Mouse (Mus musculus) brown adipose tissue, adult 24 weeks (tissue): ENCODE measurements around the gene Sumf1. TPM values are rescaled to one million over a fixed set of nuclear protein-coding genes. Genes with fewer than 3 reads are reported as not detected.

Experiments used
- H3K27ac ChIP-seq: fragments of 200-500 bp; replicated peaks from 2 replicates; pipeline ENCODE4 v1.5.1; 2012; ENCODE audit warnings: low read depth, mild to moderate bottlenecking, low read length
- H3K4me1 ChIP-seq: fragments of 200-500 bp; 2 replicates; pipeline ENCODE4 v1.6.1; 2012; ENCODE audit warnings: low read length, mixed read lengths; ENCODE audit not compliant: control insufficient read depth, insufficient read depth, insufficient read length
- H3K4me3 ChIP-seq: fragments of 200-500 bp; 2 replicates; pipeline ENCODE4 v1.5.1; 2012; ENCODE audit warnings: low read depth, mild to moderate bottlenecking, low read length, moderate library complexity; ENCODE audit not compliant: insufficient read depth
- polyA plus RNA-seq: library from polyadenylated mRNA; stranded (reverse); fragments of >200 nt; gene quantifications from 2 replicates; pipeline ENCODE4 v1.2.4, GENCODE M21; 2012; ENCODE audit not compliant: missing spikeins, insufficient read depth, insufficient read length

The Sumf1 gene
- polyA plus RNA-seq, 1 experiment, result 17.9 TPM

DNA sequence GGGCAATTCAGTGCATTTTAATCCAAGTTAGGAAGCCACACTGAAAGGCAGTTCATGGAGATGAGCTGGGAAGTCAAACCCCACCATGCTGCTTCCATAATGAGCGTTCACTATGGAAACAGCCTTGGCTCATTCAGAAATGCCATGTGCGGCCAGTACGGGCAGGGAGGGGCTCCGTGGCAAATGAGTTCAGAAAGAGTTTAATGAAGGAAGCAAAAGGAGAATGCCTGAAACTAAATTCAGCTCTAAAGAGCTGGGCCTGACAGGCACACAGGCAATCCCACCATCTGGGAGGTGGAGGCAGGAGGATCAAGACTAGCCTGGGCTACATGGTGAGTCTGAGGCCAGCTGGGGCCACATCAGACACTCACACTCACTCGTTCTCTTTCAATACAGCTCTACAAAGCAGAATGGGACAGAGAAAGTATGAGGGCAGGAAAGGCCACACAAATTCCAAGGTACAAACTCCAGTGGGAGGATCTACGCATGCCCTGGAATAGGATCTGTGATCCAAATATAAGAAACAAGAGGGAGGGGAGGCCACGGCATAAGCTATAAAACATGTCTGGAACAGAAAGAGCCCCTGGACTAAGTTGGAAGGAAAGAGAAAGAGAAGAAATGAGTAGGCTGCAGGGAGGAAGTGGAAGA lies 39.3 kb downstream of the Sumf1 start:
- no peaks in the 10 kb centered on the region for H3K4me1 ChIP-seq
- H3K4me3 ChIP-seq, result no peak overlapping the region
- no peak overlapping the region for H3K27ac ChIP-seq

- no peaks in the 10 kb centered on the region for H3K4me1 ChIP-seq
- H3K4me3 ChIP-seq, result no peak overlapping the region
- no peak overlapping the region for H3K27ac ChIP-seq
Observed at GRCm38 (mm10) chr6:108145241-108145640, 40.1 kb downstream of the Sumf1 start.

DNA sequence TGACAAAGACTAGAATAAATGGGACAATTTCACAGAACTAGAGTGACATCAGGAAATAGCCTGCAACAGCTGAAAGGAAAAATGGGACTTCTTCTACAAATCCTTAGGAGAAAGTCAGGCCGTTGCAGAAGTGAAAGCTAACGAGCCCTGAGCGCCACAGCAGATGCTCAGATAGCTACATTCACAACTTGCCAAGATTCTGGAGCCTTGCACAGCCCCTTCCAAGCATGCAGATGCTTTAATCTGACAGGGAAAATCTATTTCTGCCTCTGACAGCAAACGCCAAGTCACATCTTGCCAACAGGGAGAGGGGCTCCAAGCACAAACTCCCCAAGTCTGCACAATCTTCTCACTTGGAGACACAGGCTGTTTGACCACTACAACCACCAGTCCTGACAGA lies 42.6 kb downstream of the Sumf1 start:
- no peaks in the 10 kb centered on the region for H3K4me1 ChIP-seq
- no peak overlapping the region for H3K4me3 ChIP-seq
- H3K27ac ChIP-seq, result no peak overlapping the region

DNA sequence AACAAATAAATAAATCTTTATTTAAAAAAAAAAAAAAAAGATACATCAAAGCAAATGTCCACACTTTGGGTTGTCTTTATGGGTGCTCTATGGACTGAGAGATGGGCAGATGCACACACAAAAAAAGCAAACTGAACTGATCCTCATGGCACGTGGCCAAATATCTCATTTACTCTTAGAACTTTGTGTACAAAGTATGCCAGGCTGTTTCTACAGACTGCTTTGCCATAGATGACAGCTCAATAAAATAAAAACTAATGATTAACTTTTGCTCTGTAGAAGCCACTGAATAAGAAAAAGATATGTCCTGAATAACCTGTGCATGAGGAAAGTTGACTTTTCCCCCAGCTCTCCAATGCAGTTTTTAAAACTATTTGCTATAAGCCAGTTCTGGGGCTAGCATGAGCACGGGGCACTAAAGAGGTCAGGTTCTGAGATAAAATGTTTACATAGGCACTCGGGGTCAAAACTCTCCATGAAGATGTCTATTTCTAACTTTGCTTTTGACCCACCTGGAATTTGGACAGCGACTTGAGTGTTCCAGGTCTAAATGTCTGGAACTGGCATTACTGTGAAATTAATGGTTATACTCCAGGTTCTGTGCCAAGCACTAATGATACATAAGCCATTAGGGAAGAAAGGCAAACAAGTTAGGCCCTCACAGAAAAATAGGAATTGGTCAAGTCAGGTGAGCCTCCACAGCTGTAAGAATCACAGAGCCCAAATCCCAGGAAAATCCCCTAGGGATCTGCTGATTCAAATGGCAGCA lies 44.5 kb downstream of the Sumf1 start:
- Histone ChIP-seq H3K4me1 (no peaks in the 10 kb centered on the region), H3K27ac (no peak overlapping the region), H3K4me3 (no peak overlapping the region)

DNA sequence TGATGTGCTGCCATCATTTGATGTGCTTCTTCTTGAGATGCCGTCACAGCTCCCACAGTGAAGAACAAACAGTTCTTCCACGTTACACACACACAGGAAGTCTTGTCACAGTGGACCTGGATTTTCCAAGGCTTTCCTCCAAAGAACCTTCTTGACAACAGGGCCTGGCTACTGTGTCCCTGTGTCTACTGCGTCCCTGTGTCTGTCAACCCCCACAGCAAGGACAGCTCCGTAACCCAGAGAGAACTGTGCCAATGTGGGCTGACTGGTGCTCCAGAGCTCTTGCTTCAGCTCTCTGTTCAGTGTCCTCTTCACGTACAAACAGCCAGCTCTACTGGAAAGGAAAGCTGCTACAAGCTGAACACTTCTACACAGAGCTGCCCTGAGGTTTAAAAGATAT lies 48.4 kb downstream of the Sumf1 start:
- H3K27ac ChIP-seq, result no peak overlapping the region
- H3K4me1 ChIP-seq, result no peaks in the 10 kb centered on the region
- H3K4me3 ChIP-seq, result no peak overlapping the region

DNA sequence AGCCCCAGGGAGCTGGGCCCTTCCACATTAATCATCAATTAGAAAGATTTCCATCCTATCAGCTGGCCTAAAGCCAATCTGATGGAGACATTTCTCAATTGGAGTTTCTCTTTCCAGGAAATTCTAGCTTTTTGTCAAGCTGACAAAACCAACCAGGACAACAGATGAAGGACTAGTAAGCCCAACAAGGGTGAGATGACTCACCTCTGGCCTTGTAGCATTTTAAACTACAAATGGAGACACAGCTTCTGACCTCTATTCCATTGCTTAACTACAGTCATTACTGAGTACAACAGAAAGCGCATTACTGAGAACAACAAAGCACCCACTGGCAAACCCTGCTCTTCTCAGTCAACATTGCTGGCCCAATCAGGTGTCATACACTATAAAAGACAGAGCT lies 49.1 kb downstream of the Sumf1 start:
- Histone ChIP-seq H3K4me3 (no peak overlapping the region), H3K4me1 (no peaks in the 10 kb centered on the region), H3K27ac (no peak overlapping the region)

GRCm38 (mm10) chr6:108132268-108132935 lies 53.0 kb downstream of the Sumf1 start:
- Histone ChIP-seq H3K4me1 (no peaks in the 10 kb centered on the region), H3K27ac (no peak overlapping the region), H3K4me3 (no peak overlapping the region)

DNA sequence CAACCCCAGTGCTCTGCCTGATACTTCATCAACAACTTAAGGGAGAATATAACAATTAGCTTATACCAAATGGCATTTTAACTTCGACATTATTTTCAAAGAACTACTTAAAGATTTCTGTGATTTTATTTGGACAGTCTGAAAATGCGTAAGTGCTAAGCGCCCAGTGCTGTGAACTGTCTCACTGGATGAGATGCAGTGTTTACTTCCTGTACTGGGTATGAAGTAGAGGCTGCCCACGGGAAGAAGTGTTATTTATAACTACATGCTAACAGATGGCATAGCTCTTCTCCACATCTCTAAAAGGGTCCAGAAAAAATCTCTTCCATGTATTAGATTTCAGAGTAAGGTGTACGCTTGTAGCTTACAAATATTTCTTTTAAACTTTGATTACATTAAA lies 54.7 kb downstream of the Sumf1 start:
- peaks cover 4% of the 10 kb centered on the region; the same call in 1 of the 2 replicates for H3K4me1 ChIP-seq
- H3K4me3 ChIP-seq, result no peak overlapping the region
- no peak overlapping the region for H3K27ac ChIP-seq

DNA sequence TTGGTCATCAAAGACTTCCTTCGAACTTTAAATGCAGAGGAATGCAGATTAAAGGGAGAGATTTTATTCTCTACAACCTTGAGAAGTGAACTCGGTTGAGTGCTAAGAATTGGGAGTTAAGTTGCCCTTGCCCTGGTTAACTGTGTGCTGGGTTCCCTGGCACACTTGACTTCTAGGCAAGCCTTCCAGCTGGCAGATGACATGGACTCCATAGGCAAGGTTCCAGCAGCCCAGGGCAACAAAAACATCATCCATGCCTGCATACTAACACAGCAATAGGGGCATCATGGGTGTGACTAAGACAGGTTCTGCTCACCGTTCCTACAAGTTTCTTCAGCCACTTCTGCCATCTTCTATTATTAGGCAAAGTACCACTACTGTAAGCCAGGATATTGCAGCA lies 58.8 kb downstream of the Sumf1 start:
- Histone ChIP-seq H3K4me1 (peaks cover 4% of the 10 kb centered on the region; the same call in 1 of the 2 replicates), H3K4me3 (no peak overlapping the region), H3K27ac (no peak overlapping the region)

- Histone ChIP-seq H3K4me3 (no peak overlapping the region), H3K4me1 (peaks cover 4% of the 10 kb centered on the region; the same call in 1 of the 2 replicates), H3K27ac (no peak overlapping the region)
Observed at GRCm38 (mm10) chr6:108125474-108125873, 59.9 kb downstream of the Sumf1 start.

DNA sequence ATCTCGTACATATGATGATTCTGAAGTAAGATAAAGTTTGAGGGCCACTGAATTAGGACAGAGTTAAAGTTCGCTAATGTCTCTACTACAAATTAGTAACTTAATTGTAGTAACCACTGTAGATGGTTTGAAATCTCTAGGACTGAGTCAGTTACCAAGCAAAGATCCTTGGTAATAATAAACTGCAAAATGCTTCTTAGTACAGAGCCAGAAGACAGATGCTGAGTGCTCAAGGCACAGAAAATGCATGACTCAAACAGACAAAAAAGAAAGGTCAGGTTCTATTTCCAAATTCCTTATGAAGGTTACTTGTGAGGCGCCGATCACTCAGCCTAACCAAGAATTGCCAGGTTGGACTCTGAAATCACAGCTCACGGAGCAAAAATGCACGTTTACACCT lies 67.5 kb downstream of the Sumf1 start:
- H3K27ac ChIP-seq, result no peak overlapping the region
- H3K4me3 ChIP-seq, result no peak overlapping the region
- H3K4me1 ChIP-seq, result no peaks in the 10 kb centered on the region

GRCm38 (mm10) chr6:108114971-108115370 lies 70.4 kb downstream of the Sumf1 start:
- Histone ChIP-seq H3K4me1 (no peaks in the 10 kb centered on the region), H3K4me3 (no peak overlapping the region), H3K27ac (no peak overlapping the region)

DNA sequence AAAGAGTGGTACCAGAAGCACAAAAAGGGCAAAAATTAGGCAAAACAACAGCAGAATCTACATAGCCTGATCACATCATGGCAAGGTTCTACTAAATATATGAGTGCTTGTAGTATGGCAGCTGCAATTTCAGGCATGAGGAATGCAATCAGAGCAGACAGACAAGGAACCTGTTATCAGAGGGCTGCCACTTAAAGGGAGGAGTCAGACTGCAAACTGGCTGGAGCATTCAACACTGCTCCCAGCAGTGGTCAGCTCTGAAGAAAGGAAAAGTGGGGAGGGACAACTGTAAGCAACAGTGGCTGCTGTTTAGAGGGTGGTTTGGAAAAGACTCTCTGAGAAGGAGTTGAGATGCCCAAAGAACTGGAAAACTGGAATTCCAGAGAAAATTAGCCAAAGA lies 73.7 kb downstream of the Sumf1 start:
- Histone ChIP-seq H3K4me3 (no peak overlapping the region), H3K27ac (no peak overlapping the region), H3K4me1 (no peaks in the 10 kb centered on the region)

- Histone ChIP-seq H3K4me1 (no peaks in the 10 kb centered on the region), H3K4me3 (no peak overlapping the region), H3K27ac (no peak overlapping the region)
Observed at GRCm38 (mm10) chr6:108110336-108110735, 75.0 kb downstream of the Sumf1 start.

GRCm38 (mm10) chr6:108107376-108107775 lies 78.0 kb downstream of the Sumf1 start:
- Histone ChIP-seq H3K4me3 (no peak overlapping the region), H3K27ac (no peak overlapping the region), H3K4me1 (no peaks in the 10 kb centered on the region)
